Mouse (Mus musculus) testis, adult 2 months (tissue): ENCODE results near the gene Usf1.

Experiments
- CTCF ChIP-seq: fragments of 200-500 bp; IDR thresholded peaks from 2 replicates; pipeline ENCODE4 v1.5.1; 2012; ENCODE audit warnings: low read depth, mild to moderate bottlenecking, inconsistent platforms, low read length, moderate library complexity; ENCODE audit not compliant: control insufficient read depth, insufficient read depth, insufficient replicate concordance
- POLR2A ChIP-seq: fragments of 200-500 bp; IDR thresholded peaks from 2 replicates; pipeline ENCODE4 v1.6.1; 2012; ENCODE audit warnings: low read depth, mild to moderate bottlenecking, inconsistent platforms, low read length, moderate library complexity; ENCODE audit not compliant: control insufficient read depth

- TF ChIP-seq CTCF: no peak
- no peak for TF ChIP-seq POLR2A
Observed at GRCm38 (mm10) chr1:171465749-171466412, 54.8 kb downstream of the Usf1 start.
